Mouse (Mus musculus) midbrain, embryonic 13.5 days (tissue): ENCODE measurements around the gene Ptpre. TPM values are rescaled to one million over a fixed set of nuclear protein-coding genes. Genes with fewer than 3 reads are reported as not detected.

ENCODE experiments used
- ATAC-seq: fragments of 200-750 bp; cut with Nextera tagmentation; 2 replicates; pipeline ENCODE4 v1.8.0; 2017; ENCODE audit warnings: mild to moderate bottlenecking, moderate TSS enrichment, moderate library complexity
- H3K27ac ChIP-seq: fragments of 300-500 bp; sonication (generic); 2 replicates; pipeline ENCODE4 v1.5.1; 2015; ENCODE audit warnings: inconsistent platforms, mild to moderate bottlenecking, moderate library complexity
- H3K27me3 ChIP-seq: fragments of 300-500 bp; sonication (generic); 2 replicates; pipeline ENCODE4 v1.6.1; 2015; ENCODE audit warnings: mild to moderate bottlenecking, inconsistent platforms
- H3K36me3 ChIP-seq: fragments of 300-500 bp; sonication (generic); 2 replicates; pipeline ENCODE4 v1.6.1; 2015; ENCODE audit warnings: mild to moderate bottlenecking, inconsistent platforms
- H3K4me1 ChIP-seq: fragments of 300-500 bp; sonication (generic); replicated peaks from 2 replicates; pipeline ENCODE4 v1.6.1; 2015; ENCODE audit warnings: inconsistent platforms
- H3K4me2 ChIP-seq: fragments of 300-500 bp; sonication (generic); replicated peaks from 2 replicates; pipeline ENCODE4 v1.6.1; 2015; ENCODE audit warnings: moderate library complexity, mild to moderate bottlenecking, inconsistent platforms
- H3K4me3 ChIP-seq: fragments of 300-500 bp; sonication (generic); replicated peaks from 2 replicates; pipeline ENCODE4 v1.5.1; 2015; ENCODE audit warnings: mild to moderate bottlenecking, inconsistent platforms
- H3K9ac ChIP-seq: fragments of 300-500 bp; sonication (generic); replicated peaks from 2 replicates; pipeline ENCODE4 v1.6.1; 2015; ENCODE audit warnings: mild to moderate bottlenecking, inconsistent platforms
- H3K9me3 ChIP-seq: fragments of 300-500 bp; sonication (generic); 2 replicates; pipeline ENCODE4 v1.6.1; 2016; ENCODE audit warnings: mild to moderate bottlenecking, inconsistent platforms
- WGBS: fragments of 180-500 bp; shearing (Covaris S2); methylation state at CpG from one replicate; pipeline ENCODE4 v1.1.7; 2015; 5-methylcytosine and 5-hydroxymethylcytosine counted together
- polyA plus RNA-seq: library from polyadenylated mRNA; unstranded; fragments of >200 nt; fragmentation: Nextera tagmentation; extraction: Ambion mirVana; gene quantifications from 2 replicates; pipeline ENCODE4 v1.2.1, GENCODE M21; 2015

The Ptpre gene
- polyA plus RNA-seq, 1 experiment from 2014 or later: 3.7 TPM

DNA sequence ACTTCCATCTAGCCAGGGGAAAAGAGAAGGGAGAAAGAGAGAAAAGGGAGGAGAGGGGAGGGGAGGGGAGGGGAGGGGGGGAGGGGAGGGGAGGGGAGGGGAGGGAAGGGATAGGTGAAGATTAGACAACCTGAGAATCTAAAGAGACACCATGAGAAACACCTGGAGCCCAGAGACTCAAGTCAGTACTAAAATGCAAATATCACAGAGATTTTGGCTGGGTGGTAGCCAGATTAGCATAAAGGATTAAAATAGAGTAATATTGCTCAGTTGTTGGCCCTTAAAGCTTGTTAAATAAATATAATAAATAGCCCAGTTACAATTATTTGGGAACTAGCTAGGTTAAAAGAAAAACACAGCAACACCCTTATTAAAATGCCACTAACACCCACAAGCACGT lies 175.3 kb downstream of the Ptpre start:
- no peak for ATAC-seq
- peaks cover 8% of the 10 kb centered on the region for H3K36me3 ChIP-seq
- no peak overlapping the region for H3K27ac ChIP-seq
- H3K4me1 ChIP-seq: peaks cover 29% of the 10 kb centered on the region
- H3K4me2 ChIP-seq: no peak overlapping the region
- H3K9me3 ChIP-seq: no peaks in the 10 kb centered on the region
- no peak overlapping the region for H3K4me3 ChIP-seq
- H3K9ac ChIP-seq: no peak overlapping the region
- 85% methylated on average over 1 of the region's 1 CpGs for WGBS
- no peaks in the 10 kb centered on the region for H3K27me3 ChIP-seq

DNA sequence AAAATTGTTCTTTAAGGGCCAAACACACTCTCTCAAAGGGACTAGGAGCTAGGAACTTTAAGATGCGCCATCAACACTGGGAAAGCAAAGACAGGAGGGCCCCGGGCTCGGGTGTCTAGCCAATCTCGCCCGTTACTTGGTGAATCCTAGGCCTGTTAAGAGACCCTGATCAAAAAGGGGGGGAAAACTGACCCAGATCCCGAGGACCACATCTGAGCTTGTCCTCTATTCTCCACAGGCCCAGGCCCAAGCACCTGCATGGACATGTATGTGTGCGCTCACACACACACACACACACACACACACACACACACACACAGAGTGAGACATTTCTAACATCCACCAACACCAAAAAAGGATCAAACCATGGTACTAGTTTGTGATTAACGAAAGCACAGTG lies 176.0 kb downstream of the Ptpre start:
- H3K4me2 ChIP-seq: peak overlapping the region; percentile 45
- no peak overlapping the region for H3K9ac ChIP-seq
- H3K27ac ChIP-seq: no peak overlapping the region
- H3K36me3 ChIP-seq: 0 out of 2 replicates have a peak, but pooled peaks cover 3% of the 10 kb centered on the region
- H3K4me1 ChIP-seq: peaks cover 29% of the 10 kb centered on the region
- no peaks in the 10 kb centered on the region for H3K27me3 ChIP-seq
- H3K9me3 ChIP-seq: no peaks in the 10 kb centered on the region
- 64% methylated on average over 8 of the region's 8 CpGs for WGBS
- H3K4me3 ChIP-seq: peak overlapping the region; percentile 86
- no peak for ATAC-seq

DNA sequence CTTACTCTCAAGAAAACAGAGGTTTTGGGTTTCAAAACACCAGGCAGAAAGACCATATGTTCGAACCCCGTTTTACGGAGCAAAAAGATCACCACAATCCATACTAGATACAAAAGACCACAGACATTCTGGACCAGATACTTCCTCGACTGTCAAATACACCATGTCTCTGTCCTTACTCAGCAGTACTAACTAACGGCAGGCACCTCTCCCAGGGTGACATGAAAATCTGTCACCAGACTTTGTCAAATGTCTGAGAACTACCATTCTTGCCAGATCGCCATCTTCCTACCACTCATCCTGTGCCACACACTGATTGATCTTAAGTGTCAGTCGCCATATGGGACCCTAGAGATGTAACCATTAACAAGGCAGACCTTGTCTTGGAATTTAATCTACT lies 177.9 kb downstream of the Ptpre start:
- peak overlapping the region; percentile 77 for H3K9ac ChIP-seq
- H3K9me3 ChIP-seq: no peaks in the 10 kb centered on the region
- H3K4me2 ChIP-seq: peak overlapping the region; percentile 98
- 5% methylated on average over 7 of the region's 7 CpGs for WGBS
- no peak for ATAC-seq
- peaks cover 29% of the 10 kb centered on the region for H3K4me1 ChIP-seq
- no peak overlapping the region for H3K27ac ChIP-seq
- no peaks in the 10 kb centered on the region for H3K36me3 ChIP-seq
- 0 out of 2 replicates have a peak, but pooled peaks cover 4% of the 10 kb centered on the region for H3K27me3 ChIP-seq
- peak overlapping the region; percentile 86 for H3K4me3 ChIP-seq

DNA sequence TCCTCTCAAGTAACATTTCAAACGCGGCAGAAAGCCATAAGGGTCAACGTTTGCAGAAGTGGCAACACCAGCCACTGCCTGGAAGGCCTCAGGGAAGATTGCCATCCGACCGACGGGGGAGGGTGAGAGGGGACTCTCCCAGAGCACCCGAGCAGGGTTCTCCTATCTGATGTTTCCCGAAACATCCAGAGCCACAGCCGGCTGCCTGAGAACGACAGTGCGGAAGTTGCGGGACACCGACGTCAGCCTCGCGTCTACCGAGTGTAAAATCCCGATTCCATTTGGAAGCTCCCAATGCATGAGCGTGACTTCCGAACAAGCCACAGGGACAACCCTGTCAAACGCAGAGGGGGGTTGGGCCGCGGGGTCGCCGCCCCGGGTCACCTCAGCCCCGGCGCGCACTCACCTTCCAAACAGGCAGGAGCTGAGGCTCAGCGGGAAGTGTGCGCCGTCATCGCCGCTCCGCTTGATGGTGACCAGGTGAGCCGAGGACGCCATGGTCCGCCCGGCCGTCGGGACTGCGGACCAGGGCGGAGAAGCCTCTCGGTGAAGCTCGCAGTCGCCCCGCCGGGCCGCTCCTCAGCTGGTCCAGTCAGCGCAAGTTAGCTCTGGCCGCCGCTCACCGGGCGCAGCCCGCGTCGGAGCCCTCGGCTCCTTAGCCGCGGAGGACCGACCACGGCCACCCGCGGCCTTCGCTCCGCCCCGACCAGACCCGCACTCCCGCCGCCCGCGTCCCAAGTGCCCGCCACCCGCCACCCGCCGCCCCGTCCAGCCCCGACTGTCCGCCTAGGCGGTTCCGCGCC lies 178.6 kb downstream of the Ptpre start, which contains the start of gene Mki67:
Mki67 (minus strand) TSS at position 720 of the 803 bp plus-strand sequence.
- no peaks in the 10 kb centered on the region for H3K9me3 ChIP-seq
- H3K4me3 ChIP-seq: peak within 1 kb of the TSS; percentile 86
- peak; percentile 83 for ATAC-seq
- H3K9ac ChIP-seq: peak within 1 kb of the TSS; percentile 77
- H3K27ac ChIP-seq: no peak within 1 kb of the TSS
- H3K36me3 ChIP-seq: no peaks in the 10 kb centered on the region
- H3K27me3 ChIP-seq: 0 out of 2 replicates have a peak, but pooled peaks cover 4% of the 10 kb centered on the region
- H3K4me2 ChIP-seq: peak within 1 kb of the TSS; percentile 98
- under 1% methylated on average over 81 of the region's 82 CpGs for WGBS
- H3K4me1 ChIP-seq: peaks cover 29% of the 10 kb centered on the region

DNA sequence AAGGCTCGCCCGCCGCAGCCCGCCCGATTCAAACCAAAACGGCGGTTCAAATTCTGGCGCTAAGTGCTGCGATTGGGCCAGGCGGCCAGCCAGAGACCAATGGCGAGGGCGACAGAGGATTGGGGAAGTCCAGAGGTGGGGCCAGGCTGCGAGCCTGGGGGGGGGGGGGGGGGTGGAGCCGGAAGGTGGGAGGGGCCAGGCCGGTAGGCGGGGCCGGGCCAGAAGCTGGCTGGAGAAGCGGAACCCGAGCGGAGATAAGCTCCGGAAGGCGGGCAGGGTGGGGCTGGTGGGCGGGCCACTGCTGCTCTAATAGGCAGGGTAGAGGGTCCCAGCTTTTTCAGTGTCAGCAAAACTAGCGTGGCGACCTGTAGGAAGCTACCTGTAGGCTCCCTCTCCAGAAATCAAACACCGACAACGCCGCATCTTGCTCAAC lies 179.2 kb downstream of the Ptpre start:
- H3K27ac ChIP-seq: no peak overlapping the region
- H3K9ac ChIP-seq: peak overlapping the region; percentile 50; the same call in 1 of the 2 replicates
- H3K4me1 ChIP-seq: peaks cover 29% of the 10 kb centered on the region
- no peaks in the 10 kb centered on the region for H3K36me3 ChIP-seq
- WGBS: under 1% methylated on average over 25 of the region's 28 CpGs
- H3K4me3 ChIP-seq: peak overlapping the region; percentile 86
- H3K27me3 ChIP-seq: 0 out of 2 replicates have a peak, but pooled peaks cover 4% of the 10 kb centered on the region
- H3K4me2 ChIP-seq: peak overlapping the region; percentile 98
- peak; percentile 98 for ATAC-seq
- H3K9me3 ChIP-seq: no peaks in the 10 kb centered on the region

DNA sequence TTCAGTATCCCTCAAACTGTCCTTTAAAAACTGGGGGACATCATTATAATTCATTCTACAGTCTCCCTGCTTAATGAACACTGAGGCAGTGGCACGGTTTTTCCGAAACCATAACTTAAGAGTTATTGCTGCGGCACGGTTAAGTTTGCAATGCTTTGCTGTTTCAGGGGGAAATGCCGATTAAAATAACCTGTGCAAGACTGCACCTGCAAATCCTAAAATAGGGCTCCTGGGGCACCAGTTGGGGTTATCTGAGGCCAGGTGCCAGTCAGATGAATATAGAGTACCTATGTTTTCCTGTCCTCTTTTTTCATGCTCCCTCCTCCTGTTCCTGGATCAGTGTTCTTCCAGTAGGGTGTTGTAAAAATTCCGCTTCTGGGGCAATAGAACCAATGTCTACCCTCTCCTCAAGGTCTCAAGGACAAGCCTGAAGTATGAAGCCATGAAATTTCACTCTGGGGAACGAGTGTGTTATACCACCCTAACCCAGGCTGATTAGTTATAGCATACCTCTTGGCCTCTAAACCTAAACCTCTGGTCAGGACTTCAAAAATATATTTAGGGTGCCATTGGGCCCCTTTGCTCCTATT lies 179.8 kb downstream of the Ptpre start:
- H3K27ac ChIP-seq: no peak overlapping the region
- 0 out of 2 replicates have a peak, but pooled peaks cover 4% of the 10 kb centered on the region for H3K27me3 ChIP-seq
- H3K4me2 ChIP-seq: peak overlapping the region; percentile 98
- H3K9me3 ChIP-seq: no peaks in the 10 kb centered on the region
- peak overlapping the region; percentile 86 for H3K4me3 ChIP-seq
- 73% methylated on average over 7 of the region's 7 CpGs for WGBS
- peak overlapping the region; percentile 50; the same call in 1 of the 2 replicates for H3K9ac ChIP-seq
- no peak for ATAC-seq
- H3K36me3 ChIP-seq: no peaks in the 10 kb centered on the region
- H3K4me1 ChIP-seq: peaks cover 29% of the 10 kb centered on the region

DNA sequence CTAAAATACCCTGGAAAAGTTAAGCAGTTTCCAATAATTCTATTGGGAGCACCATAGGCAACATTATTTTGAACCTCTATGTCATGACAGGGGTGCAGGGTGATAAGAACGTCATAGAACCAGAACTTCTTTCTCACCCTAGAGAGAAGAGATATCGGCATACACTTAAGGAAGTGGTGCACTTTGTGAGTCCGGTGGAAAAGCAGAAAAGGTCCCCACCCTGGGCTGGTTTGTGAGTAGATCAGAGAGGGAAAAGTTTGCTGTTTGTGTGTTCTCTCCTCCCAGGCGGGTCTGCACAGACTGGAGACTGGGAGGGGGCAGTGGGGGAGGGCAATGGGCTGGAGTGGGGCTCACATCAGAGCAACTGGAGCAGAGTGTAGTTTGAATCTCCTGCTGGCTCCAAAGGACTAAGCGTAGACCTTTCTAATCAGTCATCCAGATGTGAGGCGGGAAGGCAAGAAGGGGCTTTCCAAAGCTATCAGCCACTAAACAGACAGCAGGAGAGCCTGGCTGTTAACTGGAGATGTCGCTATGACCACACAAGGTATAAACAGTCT lies 184.2 kb downstream of the Ptpre start:
- no peak for ATAC-seq
- Histone ChIP-seq H3K9me3 (no peaks in the 10 kb centered on the region), H3K27me3 (0 out of 2 replicates have a peak, but pooled peaks cover 4% of the 10 kb centered on the region), H3K4me1 (peaks cover 6% of the 10 kb centered on the region; the same call in 1 of the 2 replicates), H3K27ac (no peak overlapping the region), H3K36me3 (no peaks in the 10 kb centered on the region), H3K4me2 (no peak overlapping the region), H3K4me3 (no peak overlapping the region), H3K9ac (no peak overlapping the region)
- WGBS: 74% methylated on average over 7 of the region's 7 CpGs

DNA sequence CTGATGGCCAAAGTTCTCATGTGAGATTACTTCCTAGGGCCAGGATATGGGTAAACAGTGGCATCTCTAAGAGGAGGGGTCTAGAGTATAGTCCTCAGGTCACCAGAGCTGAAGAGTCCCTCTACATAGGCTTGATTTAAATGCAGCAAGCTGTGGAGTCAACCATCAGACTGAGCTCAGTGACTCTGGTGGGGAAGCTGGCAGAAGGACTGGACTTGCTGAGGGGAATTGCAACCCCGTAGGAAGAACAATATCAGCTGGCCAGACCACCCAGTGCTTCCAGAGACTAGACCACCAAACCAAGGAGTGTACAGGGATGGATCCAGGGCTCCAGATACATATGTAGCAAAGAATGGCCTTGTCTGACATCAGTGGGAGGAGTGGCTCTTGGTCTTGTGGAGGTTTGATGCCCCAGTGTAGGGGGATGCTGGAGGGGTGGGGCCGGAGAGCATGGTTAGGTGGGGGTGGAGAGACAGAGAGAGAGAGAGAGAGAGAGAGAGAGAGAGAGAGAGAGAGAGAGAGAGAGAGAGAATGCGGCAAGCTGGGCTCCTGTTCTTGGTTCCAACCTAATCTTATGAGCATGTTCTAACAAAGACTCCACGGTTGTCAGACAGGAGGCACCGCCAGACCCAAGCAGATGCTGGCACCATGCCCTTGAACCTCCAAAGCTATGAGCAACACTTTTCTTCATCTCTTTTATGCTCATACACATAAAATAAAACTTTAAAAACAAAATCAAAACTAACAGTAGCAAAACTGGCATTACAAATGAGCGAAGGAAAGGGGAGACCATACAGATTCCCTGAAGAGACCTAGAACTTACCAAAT lies 184.9 kb downstream of the Ptpre start:
- Histone ChIP-seq H3K36me3 (no peaks in the 10 kb centered on the region), H3K27me3 (0 out of 2 replicates have a peak, but pooled peaks cover 4% of the 10 kb centered on the region), H3K4me2 (no peak overlapping the region), H3K4me3 (no peak overlapping the region), H3K27ac (no peak overlapping the region), H3K9ac (no peak overlapping the region), H3K9me3 (no peaks in the 10 kb centered on the region), H3K4me1 (no peaks in the 10 kb centered on the region)
- WGBS: 84% methylated on average over 6 of the region's 6 CpGs
- no peak for ATAC-seq

DNA sequence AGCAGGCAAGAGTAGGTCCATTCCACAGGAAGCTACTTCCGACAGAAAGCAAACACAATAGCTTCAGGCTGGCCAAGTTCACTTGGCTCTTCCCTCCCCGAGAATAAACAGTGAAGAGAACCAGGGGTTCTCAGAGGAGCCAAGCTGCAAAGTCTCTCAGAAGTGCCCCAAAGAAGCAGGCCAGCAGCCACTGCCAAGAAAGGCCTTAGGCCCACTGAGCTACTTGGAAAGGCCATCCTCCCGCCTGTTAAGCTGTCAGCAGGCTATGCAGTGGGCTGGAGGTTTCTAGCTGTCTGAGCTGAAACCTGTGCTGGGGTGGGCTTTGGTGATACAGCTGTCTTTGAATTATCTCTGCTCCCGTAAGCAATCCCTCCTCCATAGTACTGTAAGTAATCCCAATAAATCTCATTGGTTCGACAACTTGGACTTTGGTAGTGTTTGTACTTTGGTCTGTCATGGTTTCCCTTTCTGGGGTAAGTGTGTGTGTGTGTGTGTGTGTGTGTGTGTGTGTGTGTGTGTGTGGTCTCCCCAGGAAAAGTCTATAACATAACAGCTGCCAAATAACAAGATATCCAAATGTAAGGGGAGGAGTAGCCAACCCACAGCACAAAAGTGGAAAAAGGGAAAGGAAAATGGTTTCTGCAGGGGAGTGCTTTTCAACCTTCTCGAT lies 186.5 kb downstream of the Ptpre start:
- no peak overlapping the region for H3K9ac ChIP-seq
- H3K36me3 ChIP-seq: no peaks in the 10 kb centered on the region
- no peak for ATAC-seq
- WGBS: 76% methylated on average over 6 of the region's 6 CpGs
- H3K4me2 ChIP-seq: no peak overlapping the region
- no peaks in the 10 kb centered on the region for H3K9me3 ChIP-seq
- no peak overlapping the region for H3K27ac ChIP-seq
- no peak overlapping the region for H3K4me3 ChIP-seq
- H3K27me3 ChIP-seq: 0 out of 2 replicates have a peak, but pooled peaks cover 2% of the 10 kb centered on the region
- no peaks in the 10 kb centered on the region for H3K4me1 ChIP-seq

DNA sequence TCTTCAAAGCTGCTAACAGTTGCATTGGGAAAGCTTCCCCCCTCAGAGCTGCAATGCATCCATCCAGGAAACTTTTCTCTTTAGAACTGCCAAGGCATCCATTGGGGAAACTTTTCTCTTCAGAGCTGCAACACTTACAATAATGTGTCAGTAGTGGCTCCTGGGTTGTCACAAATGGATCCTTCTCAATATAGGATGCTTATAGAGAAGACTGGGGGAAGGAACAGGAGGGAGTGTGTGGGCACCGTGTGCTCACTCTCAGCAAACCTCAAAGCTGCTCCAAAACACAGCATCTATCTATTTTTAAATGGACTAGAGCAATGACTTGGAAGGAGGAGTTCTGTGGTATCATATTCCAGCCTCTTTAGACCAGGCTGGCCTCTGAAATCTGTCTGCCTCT lies 189.4 kb downstream of the Ptpre start:
- no peak overlapping the region for H3K4me2 ChIP-seq
- no peaks in the 10 kb centered on the region for H3K36me3 ChIP-seq
- H3K4me1 ChIP-seq: no peaks in the 10 kb centered on the region
- H3K27ac ChIP-seq: no peak overlapping the region
- no peaks in the 10 kb centered on the region for H3K27me3 ChIP-seq
- no peak overlapping the region for H3K4me3 ChIP-seq
- WGBS: 96% methylated on average over 1 of the region's 1 CpGs
- H3K9ac ChIP-seq: no peak overlapping the region; the same call in 1 of the 2 replicates
- ATAC-seq: no peak
- H3K9me3 ChIP-seq: no peaks in the 10 kb centered on the region

DNA sequence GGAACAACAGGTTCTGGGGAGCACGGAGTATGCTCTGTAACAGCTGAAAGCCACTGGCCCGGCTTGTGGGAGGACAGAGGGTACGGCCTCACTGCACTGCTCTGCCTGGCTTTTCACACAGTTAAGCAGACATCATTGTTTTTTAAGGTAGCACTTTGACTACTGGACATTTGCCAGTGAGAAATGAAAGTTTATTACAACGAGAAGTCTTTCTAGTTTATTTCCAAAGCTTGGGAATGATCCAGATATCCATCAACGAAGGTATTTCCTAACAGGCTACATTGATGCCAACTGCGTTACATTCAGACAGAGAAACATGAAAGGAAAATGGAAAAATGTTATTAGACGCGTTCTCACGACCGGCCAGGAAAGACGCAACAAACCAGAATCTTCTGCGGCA lies 190.8 kb downstream of the Ptpre start:
- Histone ChIP-seq H3K9me3 (no peaks in the 10 kb centered on the region), H3K9ac (no peak overlapping the region), H3K27me3 (no peaks in the 10 kb centered on the region), H3K4me3 (no peak overlapping the region), H3K4me1 (no peaks in the 10 kb centered on the region), H3K4me2 (no peak overlapping the region), H3K27ac (no peak overlapping the region), H3K36me3 (no peaks in the 10 kb centered on the region)
- ATAC-seq: no peak
- 95% methylated on average over 12 of the region's 12 CpGs for WGBS
